Mouse (Mus musculus): ENCODE measurements around the gene Gm9.
A peak's percentile ranks its signal among the peaks of the same experiment; 100 is the strongest.
"Not testable (repeated sequence)": the region's sequence is repeated elsewhere in the genome, so short reads cannot be mapped to it uniquely, and the experiment has no call there.

The Gm9 gene

DNA sequence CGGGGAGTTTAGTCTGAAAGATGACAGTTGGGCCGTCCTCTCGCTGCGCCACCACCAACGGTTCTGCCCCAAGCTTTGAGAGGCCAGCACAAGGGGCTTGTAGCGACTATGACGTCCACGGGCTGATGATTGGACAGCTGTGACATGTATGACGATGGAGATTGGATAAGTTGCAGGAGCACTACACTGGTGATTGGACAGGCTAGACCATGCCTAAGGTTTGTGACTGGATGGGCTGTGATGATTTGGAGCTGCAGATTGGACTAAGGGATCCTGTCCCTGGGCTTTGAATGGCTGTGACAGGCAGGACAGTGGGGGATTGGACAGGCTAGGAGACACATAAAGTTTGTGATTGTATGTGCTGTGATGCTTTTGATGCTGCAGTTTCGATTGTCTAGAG lies at the start of gene Gm9:
Gene Gm9 (minus strand): TSS at position 101 of the 400 bp plus-strand sequence.
- DNase-seq (ENCODE audit: low spot score in 2 of 2) = no peak

DNA sequence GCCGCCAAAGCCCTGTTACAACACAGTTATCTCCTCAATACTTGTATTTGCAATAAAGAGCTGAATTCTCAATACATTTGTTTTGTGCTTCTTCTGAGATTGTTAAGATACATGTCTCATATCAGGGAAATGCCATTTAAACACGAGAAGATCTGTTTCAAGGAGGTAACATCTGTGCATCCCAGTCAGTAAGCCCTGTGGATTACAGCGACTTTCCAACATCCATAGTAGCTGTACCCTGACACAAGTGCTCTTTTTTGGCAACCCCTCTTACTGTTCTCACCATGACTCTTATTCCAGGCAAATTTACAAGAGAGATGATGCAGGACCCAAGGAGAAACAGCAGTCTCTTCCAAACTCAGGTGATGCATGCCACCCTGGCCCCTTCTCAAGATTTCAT lies 38.8 kb upstream of the Gm9 start, which contains the start of gene Rhox3a:
Gene Rhox3a (plus strand): TSS at position 301 of the 400 bp plus-strand sequence.
- DNase-seq (ENCODE audit: low spot score in 2 of 2) = not testable (repeated sequence)

DNA sequence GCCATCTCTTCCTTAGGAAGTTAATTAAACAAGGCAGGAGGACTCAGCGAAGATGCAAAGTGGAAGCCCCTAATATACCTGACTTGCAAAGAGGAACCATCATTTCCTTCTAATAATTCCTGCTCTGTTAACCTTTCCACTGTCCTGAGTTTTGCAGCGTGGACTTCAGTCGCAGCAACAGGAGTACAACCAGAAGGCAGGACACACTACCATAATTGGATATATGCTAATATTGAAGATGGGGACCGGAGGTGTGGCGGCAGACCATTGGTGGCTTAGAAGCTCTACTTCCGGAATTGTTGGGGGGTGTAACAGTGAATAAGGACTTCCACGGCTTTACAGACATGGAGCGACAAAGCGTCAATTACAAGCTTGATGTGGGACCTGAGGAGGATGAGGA lies 33.8 kb upstream of the Gm9 start, which contains the start of gene Rhox2a:
Gene Rhox2a (plus strand): TSS at position 301 of the 400 bp plus-strand sequence.
- DNase-seq (ENCODE audit: low spot score in 2 of 2) = not testable (repeated sequence)

DNA sequence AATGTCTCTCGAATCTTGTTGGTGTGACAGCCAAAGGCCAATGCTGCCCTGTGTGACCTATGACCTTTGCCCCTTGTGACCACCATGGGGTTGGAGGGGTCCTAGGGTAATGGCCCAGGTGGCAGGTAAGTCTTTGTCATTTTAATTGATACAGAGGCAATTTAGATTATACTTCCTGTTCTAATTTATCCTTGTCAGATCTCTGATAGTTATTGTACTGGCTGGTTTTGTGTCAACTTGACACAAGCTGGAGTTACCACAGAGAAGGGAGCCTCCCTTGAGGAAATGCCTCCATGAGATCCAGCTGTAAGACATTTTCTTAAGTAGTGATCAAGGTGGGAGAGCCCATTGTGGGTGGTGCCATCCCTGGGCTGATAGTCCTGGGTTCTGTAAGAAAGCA lies 11.3 kb upstream of the Gm9 start, which contains the start of gene Rhox1:
Gene Rhox1 (minus strand): TSS at position 101 of the 400 bp plus-strand sequence.
- not testable (repeated sequence) for DNase-seq (ENCODE audit: low spot score in 2 of 2)

DNA sequence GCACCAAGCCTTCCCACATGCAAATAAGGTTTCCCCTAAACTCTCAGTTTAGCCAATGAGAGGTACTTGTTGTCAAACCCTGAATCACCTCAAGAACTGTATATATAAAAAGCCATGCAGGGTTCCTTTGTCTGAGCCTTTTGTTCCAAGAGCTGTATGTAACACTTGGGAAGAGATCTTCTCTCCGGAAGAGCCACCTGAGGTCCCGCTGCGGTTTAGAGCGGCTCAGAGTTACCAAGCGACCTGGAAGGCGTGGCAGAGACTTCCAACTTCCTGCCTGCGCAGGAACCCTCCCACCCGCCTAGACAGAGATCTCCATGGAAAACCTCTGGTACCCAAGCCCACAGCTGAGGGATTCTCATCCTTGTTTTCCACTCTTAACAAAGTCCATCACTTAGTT lies 12.2 kb downstream of the Gm9 start:
- DNase-seq (ENCODE audit: low spot score in 2 of 2) = no peak

DNA sequence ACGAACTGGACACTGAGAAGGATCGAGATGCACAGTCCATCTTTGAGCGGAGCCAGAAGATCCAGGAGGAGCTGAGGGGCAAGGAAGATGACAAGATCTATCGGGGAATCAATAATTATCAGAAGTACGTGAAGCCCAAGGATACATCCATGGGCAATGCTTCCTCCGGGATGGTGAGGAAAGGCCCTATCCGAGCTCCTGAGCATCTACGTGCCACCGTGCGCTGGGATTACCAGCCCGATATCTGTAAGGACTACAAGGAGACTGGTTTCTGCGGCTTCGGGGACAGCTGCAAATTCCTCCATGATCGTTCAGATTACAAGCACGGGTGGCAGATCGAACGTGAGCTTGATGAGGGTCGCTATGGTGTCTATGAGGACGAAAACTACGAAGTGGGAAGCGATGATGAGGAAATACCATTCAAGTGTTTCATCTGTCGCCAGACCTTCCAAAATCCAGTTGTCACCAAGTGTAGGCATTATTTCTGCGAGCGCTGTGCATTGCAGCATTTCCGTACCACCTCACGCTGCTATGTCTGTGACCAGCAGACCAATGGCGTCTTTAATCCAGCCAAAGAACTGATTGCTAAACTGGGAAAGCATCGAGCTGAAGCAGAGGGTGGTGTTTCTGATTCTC lies 19.0 kb downstream of the Gm9 start:
- DNase-seq (ENCODE audit: low spot score in 2 of 2) = no peak

DNA sequence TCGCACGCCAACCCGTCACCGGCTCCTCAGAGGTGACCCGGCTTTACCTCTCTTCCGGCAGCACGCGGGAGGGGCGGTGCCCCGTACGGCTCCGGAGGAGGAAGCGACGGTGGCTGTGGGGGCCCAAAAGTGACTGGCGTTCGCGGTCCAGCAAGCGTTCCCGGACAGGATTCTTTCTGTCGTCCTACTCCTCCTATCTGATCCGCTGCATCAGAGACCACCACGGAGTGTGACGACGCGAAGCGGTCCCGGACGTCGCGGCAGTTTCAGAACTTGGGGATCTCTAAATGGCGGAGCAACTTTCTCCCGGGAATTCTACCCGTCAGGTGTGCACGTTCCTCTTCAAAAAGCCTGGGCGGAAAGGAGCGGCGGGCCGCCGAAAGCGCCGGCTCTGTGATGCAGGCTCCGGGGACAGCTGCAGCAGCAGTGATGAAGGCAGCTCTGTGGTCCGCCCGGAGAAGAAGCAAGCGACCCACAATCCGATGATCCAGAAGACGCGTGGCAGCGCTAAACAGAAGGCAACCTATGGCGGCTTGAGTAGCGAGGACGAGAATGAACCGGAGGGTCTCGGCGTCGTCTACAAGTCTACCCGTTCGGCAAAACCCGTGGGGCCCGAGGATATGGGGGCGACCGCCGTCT lies 19.6 kb downstream of the Gm9 start, which contains the start of the genes Ndufa1 and Rnf113a1:
Gene Ndufa1 (minus strand): TSS at position 59 of the 639 bp plus-strand sequence.
Gene Rnf113a1 (plus strand): TSS at position 141 of the 639 bp plus-strand sequence.
- DNase-seq (ENCODE audit: low spot score in 2 of 2) = peak; percentile 62 to 69

DNA sequence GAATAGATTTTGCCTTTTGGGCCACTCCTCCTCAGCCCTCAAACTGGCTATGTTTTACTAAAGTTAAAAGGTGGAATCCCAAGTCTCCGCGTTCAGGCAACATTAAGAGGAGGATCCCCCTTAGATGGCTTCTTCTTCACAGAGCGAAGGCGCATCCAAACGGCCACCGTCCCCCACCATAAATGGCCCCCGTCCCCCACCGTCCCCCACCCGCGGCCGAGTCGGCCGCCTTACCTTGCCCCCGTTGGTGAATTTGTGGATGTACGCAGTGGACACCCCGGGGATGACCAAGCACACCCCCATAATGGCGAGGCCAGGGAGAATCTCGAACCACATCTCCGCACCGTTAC lies 20.1 kb downstream of the Gm9 start:
- no peak for DNase-seq (ENCODE audit: low spot score in 2 of 2)

DNA sequence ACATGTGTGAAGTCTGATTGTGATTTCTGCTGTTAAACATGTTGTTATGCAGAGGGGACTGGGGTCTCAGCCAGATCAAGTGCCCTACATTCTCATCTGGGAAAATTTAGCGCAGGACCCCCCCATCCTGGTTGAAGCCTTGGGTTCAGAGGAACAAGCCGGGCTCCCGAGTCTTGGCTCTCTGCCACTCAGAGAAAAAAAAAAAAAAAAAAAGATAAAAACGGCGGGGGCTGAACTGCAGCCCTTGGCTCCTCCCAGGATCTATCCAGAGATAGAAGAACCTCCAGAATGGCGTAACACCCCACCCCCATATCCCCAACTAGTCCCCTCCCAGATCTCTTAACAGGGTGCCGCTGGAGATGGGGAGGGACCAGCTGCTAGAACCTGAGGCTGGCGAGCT lies 26.4 kb downstream of the Gm9 start:
- not testable (repeated sequence) for DNase-seq (ENCODE audit: low spot score in 2 of 2)

DNA sequence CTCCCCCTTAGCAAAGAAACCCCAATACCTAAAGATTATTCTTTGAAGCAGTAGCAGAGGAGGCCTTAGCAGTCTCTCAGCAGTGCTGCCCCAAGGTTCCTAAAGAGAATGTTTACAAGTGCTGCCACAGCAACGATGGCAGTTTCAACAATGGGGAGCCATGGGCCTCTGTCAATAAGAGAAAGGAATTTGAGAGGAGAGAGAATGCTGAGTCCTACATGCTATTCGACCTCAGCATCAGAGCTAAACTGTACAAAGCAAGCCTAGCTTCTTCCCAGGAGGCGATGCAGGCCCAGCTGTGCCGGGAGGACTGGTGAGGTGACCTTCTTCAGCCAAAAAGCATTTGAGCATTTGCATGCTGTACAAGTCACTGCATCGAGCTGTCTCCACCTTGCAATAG lies 42.1 kb downstream of the Gm9 start, which contains the start of gene Akap14:
Gene Akap14 (minus strand): TSS at position 101 of the 400 bp plus-strand sequence.
- DNase-seq (ENCODE audit: low spot score in 2 of 2) = no peak

DNA sequence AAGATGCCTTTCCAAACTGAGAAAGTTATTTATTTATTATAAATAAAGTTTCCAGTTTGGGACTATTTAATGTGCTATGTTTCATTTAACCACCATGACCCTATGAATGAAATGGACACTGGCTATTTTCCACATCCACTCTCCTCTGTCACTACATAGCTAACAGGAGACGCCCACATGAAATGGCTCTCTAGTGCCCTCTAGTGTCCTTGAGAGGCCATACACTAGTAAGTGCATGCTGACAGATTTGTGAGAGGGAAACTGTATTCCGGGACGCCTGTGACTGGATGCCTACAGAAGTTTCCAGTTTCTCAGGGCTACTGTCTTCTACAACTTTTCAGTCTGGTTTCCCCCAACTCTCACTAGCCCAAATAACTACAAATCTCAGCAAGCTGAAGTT lies 43.8 kb downstream of the Gm9 start:
- peak in 1 of 2 experiments; percentile 24 for DNase-seq (ENCODE audit: low spot score in 2 of 2)

DNA sequence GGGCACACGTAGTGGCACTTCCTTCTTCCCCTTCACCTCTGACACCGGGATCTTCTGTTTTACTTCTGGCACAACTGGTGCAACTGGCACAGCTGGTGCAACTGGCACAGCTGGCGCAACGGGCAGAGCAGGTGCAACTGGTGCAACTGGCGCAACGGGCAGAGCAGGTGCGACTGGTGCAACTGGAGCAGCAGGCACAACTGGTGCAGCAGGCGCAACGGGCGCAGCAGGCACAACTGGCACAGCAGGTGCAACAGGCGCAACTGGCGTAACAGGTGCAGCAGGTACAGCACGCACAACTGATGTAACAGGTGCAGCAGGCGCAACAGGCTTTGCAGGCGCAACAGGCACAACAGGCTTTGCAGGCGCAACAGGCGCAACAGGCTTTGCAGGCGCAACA lies 47.7 kb downstream of the Gm9 start:
- DNase-seq (ENCODE audit: low spot score in 2 of 2) = no peak

DNA sequence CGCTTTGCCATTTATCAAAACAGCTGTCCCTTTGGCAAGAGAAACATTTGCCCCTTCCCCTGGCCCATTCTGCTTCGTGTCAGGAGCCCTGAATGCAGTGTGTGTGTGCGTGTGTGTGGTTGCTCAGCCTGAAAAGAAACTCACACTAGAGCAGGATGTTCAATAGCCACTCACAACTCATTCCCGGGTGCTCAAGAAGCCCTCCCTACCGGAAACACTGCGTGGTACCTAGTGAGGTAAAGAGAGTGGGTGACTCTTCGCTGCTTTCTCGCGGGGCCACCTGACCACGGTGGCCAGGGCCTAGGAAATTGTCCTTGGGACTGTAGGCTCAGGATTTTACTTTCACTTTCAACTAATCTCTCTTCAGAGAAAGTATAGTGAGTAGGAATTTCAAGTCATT lies 49.7 kb downstream of the Gm9 start:
- no peak for DNase-seq (ENCODE audit: low spot score in 2 of 2)
